Mouse (Mus musculus) liver, embryonic 13.5 days (tissue): ENCODE results near the gene Cntrob. TPM values are rescaled to one million over a fixed set of nuclear protein-coding genes. Genes with fewer than 3 reads are reported as not detected.
A peak's percentile ranks its signal among the peaks of the same experiment; 100 is the strongest.

Experiments used
- ATAC-seq: fragments of 200-750 bp; cut with Nextera tagmentation; 2 replicates; pipeline ENCODE4 v1.8.0; 2017; ENCODE audit warnings: low read depth, mild to moderate bottlenecking, moderate number of reproducible peaks, moderate library complexity
- DNase-seq: peaks from one replicate; pipeline ENCODE4 v3.0.0; 2022
- H3K27ac ChIP-seq: fragments of 300-500 bp; sonication (generic); 2 replicates; pipeline ENCODE4 v1.5.1; 2015; ENCODE audit warnings: moderate library complexity, mild to moderate bottlenecking, inconsistent platforms
- H3K27me3 ChIP-seq: fragments of 300-500 bp; sonication (generic); 2 replicates; pipeline ENCODE4 v1.6.1; 2015; ENCODE audit warnings: mild to moderate bottlenecking, inconsistent platforms
- H3K36me3 ChIP-seq: fragments of 300-500 bp; sonication (generic); 2 replicates; pipeline ENCODE4 v1.6.1; 2015; ENCODE audit warnings: mild to moderate bottlenecking, inconsistent platforms
- H3K4me1 ChIP-seq: fragments of 300-500 bp; sonication (generic); replicated peaks from 2 replicates; pipeline ENCODE4 v1.6.1; 2015; ENCODE audit warnings: inconsistent platforms
- H3K4me2 ChIP-seq: fragments of 300-500 bp; sonication (generic); 2 replicates; pipeline ENCODE4 v1.6.1; 2015; ENCODE audit warnings: inconsistent platforms, mild to moderate bottlenecking, moderate library complexity
- H3K4me3 ChIP-seq: fragments of 300-500 bp; sonication (generic); replicated peaks from 2 replicates; pipeline ENCODE4 v1.5.1; 2015; ENCODE audit warnings: mild to moderate bottlenecking, inconsistent platforms
- H3K9ac ChIP-seq: fragments of 300-500 bp; sonication (generic); 2 replicates; pipeline ENCODE4 v1.6.1; 2015; ENCODE audit warnings: mild to moderate bottlenecking, inconsistent platforms
- H3K9me3 ChIP-seq: fragments of 300-500 bp; sonication (generic); replicated peaks from 2 replicates; pipeline ENCODE4 v1.6.1; 2016; ENCODE audit warnings: inconsistent platforms
- WGBS: fragments of 180-500 bp; shearing (Covaris S2); methylation state at CpG from one replicate; pipeline ENCODE4 v1.1.7; 2015; ENCODE audit not compliant: insufficient replicate concordance; 5-methylcytosine and 5-hydroxymethylcytosine counted together
- polyA plus RNA-seq: library from polyadenylated mRNA; unstranded; fragments of >200 nt; fragmentation: Nextera tagmentation; extraction: Ambion mirVana; gene quantifications from 2 replicates; pipeline ENCODE4 v1.2.1, GENCODE M21; 2015

Gene Cntrob
- polyA plus RNA-seq, 1 experiment from 2014 or later: 10.1 TPM

DNA sequence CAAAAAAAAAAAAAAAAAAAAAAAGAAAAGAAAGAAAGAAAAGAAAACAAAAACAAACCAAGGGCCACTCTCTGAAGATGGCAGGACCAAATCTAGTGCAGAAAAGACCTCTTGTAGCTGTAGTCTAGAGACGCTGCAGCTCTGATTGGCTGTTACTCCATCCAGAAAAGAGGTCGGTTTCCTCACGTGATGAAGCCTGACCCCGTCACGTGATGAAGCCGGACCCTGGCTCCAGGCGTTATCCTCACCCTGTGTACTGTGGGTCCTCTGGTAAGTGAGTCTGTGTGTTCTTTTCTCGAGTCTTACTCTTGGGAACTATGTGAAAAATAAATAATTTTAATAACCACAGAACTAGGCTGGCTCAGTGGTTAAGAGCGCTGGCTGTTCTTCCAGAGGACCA lies 58.2 kb downstream of the Cntrob start:
- 55% methylated on average over 9 of the region's 9 CpGs for WGBS
- H3K36me3 ChIP-seq: no peaks in the 10 kb centered on the region
- no peaks in the 10 kb centered on the region for H3K9me3 ChIP-seq
- peaks cover 24% of the 10 kb centered on the region for H3K27me3 ChIP-seq
- DNase-seq (no peak), ATAC-seq (no peak)
- H3K4me3 ChIP-seq: no peak overlapping the region
- no peak overlapping the region for H3K27ac ChIP-seq
- no peak overlapping the region for H3K4me2 ChIP-seq
- peaks cover 8% of the 10 kb centered on the region for H3K4me1 ChIP-seq
- H3K9ac ChIP-seq: no peak overlapping the region

DNA sequence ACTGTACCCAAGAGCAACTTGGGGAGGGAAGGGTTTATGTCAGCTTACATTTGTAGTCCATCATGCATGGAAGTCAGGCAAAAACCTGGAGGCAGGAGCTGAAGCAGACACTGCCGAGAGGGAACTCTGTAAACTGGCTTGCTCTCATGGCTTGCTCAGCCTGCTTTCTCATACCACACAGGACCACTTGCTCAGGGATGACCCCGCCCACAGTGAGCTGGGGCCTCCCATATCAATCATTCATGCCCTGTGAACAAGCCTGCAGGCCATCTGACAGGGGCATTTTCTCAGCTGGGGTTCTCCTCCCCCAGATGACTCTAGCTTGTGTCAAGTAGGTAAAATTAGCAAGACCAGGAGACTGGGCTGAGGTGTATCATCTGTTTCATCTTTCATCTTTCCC lies 59.3 kb downstream of the Cntrob start:
- peaks cover 8% of the 10 kb centered on the region for H3K4me1 ChIP-seq
- no peak overlapping the region for H3K4me3 ChIP-seq
- 47% methylated on average over 2 of the region's 2 CpGs for WGBS
- H3K27me3 ChIP-seq: peaks cover 16% of the 10 kb centered on the region
- DNase-seq (no peak), ATAC-seq (no peak)
- H3K4me2 ChIP-seq: no peak overlapping the region
- H3K36me3 ChIP-seq: no peaks in the 10 kb centered on the region
- no peak overlapping the region for H3K9ac ChIP-seq
- H3K27ac ChIP-seq: no peak overlapping the region
- H3K9me3 ChIP-seq: no peaks in the 10 kb centered on the region

DNA sequence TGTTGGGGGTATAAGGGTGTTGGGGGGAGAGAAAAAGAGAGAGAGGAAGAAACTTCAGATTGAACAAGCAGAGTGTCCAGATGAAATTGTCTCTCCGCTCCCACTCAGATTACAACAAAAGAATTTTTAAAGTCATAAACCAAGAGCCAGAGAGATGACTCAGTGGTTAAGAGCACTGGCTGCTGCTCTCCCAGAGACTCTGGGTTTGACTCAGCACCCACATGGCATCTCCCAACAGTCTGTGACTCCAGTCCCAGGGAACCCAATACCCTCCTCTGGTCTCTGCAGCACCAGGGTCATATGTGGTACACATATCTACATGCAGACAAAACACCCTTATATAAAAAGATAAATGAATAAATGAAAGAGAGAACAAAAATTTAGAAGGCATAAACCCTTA lies 63.5 kb downstream of the Cntrob start:
- ATAC-seq (no peak), DNase-seq (no peak)
- H3K9ac ChIP-seq: no peak overlapping the region
- WGBS: 83% methylated on average over 1 of the region's 1 CpGs
- H3K36me3 ChIP-seq: no peaks in the 10 kb centered on the region
- H3K9me3 ChIP-seq: no peaks in the 10 kb centered on the region
- no peak overlapping the region for H3K27ac ChIP-seq
- H3K4me1 ChIP-seq: peaks cover 11% of the 10 kb centered on the region
- H3K4me2 ChIP-seq: no peak overlapping the region
- H3K27me3 ChIP-seq: peaks cover 4% of the 10 kb centered on the region; the same call in 1 of the 2 replicates
- no peak overlapping the region for H3K4me3 ChIP-seq

DNA sequence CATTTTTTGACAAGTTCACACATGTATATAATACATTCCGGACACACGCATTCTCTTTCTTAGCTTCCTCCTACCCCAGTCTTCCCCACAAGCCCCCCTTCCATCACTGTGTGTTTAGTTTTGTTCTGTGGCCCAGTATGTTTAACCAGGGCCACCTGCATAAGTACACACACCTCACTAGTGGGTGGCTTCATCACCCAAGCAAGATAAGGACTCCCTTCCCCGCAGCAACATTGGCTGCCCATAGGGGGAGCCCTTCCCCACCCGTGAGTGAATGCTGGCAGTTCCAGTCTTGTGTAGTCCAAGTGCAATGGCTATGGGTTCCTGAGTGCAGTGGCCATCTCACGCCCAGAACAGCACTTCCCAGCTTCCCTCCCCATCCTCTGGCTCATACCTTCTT lies 65.3 kb downstream of the Cntrob start:
- no peak for ATAC-seq
- no peaks in the 10 kb centered on the region for H3K9me3 ChIP-seq
- no peak overlapping the region for H3K4me3 ChIP-seq
- peaks cover 8% of the 10 kb centered on the region; the same call in 1 of the 2 replicates for H3K27me3 ChIP-seq
- peak; percentile 59 for DNase-seq
- H3K36me3 ChIP-seq: no peaks in the 10 kb centered on the region
- no peak overlapping the region for H3K27ac ChIP-seq
- no peak overlapping the region for H3K4me2 ChIP-seq
- 45% methylated on average over 5 of the region's 5 CpGs for WGBS
- no peak overlapping the region for H3K9ac ChIP-seq
- peaks cover 7% of the 10 kb centered on the region for H3K4me1 ChIP-seq

DNA sequence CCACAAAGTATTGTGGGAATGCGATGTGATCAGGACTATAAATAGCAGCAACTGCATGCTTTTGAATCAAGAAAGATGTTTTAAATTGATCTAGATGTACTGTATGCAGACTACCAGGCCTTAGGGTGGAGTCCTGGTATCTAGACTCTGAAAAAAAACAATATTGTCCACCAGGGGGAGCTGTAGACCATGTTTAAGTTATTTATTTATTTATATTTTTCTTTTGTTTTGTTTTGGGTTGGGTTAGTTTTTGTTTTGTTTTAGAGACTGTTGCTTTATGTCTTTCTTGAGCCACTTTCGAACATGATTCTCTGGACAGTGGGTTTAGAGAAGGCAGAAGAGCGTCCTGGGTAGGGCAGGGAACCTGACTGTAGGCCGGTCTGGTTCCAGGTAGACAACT lies 65.8 kb downstream of the Cntrob start:
- Histone ChIP-seq H3K4me3 (no peak overlapping the region), H3K36me3 (no peaks in the 10 kb centered on the region), H3K4me1 (peaks cover 7% of the 10 kb centered on the region), H3K9me3 (no peaks in the 10 kb centered on the region), H3K27me3 (peaks cover 8% of the 10 kb centered on the region; the same call in 1 of the 2 replicates), H3K9ac (no peak overlapping the region), H3K4me2 (no peak overlapping the region), H3K27ac (no peak overlapping the region)
- ATAC-seq (no peak), DNase-seq (no peak)
- 41% methylated on average over 4 of the region's 4 CpGs for WGBS

DNA sequence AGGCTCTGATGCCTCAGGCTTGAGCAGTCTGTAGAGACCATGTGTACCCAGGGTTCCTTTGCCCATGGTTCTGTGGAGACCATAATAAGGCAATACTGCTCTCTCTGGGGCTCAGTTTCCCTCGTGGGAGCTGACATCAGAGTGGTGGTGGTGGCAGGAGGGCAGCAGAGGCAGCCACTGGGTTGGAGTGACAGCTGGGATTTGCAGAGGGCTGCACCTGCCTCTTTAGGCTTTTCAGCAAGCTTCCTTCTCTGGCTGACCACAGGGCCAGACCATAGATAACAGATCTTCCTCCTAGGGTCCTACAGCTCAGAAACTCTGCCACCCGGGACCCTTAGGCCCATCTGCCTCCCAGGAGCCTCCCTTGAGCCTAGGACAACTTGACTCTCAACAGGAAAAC lies 66.5 kb downstream of the Cntrob start:
- Histone ChIP-seq H3K9me3 (no peaks in the 10 kb centered on the region), H3K27me3 (peaks cover 8% of the 10 kb centered on the region; the same call in 1 of the 2 replicates), H3K27ac (no peak overlapping the region), H3K4me1 (peaks cover 7% of the 10 kb centered on the region), H3K4me3 (no peak overlapping the region), H3K4me2 (no peak overlapping the region), H3K36me3 (no peaks in the 10 kb centered on the region), H3K9ac (no peak overlapping the region)
- no peak for DNase-seq
- WGBS: 37% methylated on average over 2 of the region's 2 CpGs
- no peak for ATAC-seq

DNA sequence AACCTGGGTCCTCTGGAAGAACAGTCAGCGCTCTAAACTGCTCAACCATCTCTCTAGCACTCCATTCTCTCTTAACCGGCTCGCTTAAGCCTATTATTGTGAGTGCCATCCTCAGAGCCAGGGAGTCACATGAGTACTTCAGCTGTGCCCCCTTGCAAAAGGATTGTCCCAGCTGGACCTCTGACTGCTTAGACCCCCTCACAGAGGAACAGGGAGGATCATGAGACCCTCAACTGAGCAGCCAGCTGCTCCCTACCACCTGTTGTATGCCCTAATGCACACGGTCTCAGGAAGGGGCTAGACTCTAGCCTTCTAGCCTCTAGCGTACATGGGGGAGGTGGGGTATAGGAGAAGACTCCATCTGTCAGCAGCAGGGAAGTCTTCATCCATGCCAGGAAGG lies 68.8 kb downstream of the Cntrob start:
- Histone ChIP-seq H3K27me3 (peaks cover 8% of the 10 kb centered on the region; the same call in 1 of the 2 replicates), H3K9me3 (no peaks in the 10 kb centered on the region), H3K27ac (no peak overlapping the region), H3K36me3 (no peaks in the 10 kb centered on the region), H3K4me3 (no peak overlapping the region), H3K4me1 (peaks cover 7% of the 10 kb centered on the region), H3K9ac (no peak overlapping the region), H3K4me2 (no peak overlapping the region)
- 64% methylated on average over 5 of the region's 5 CpGs for WGBS
- DNase-seq (no peak), ATAC-seq (no peak)

DNA sequence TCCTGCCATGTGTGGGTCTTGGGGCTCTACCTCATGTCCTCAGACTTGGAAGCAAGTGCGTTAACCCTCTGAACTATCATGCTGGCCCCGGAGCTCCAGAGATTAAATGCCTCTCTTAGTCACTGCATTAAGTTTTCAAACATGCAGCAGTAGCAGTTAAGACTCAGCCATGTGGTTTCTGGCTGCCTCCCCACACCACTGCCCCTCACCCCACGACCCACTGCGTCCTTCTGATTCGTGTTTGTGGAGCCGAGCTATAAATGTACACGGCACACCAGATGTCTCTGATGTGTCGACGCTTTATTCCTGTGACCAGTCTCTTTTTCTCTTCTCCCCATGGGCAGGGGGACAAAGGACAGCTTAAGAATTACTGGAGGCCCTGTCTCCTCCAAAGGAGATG lies 70.4 kb downstream of the Cntrob start:
- Histone ChIP-seq H3K27me3 (peaks cover 11% of the 10 kb centered on the region; the same call in 1 of the 2 replicates), H3K9me3 (no peaks in the 10 kb centered on the region), H3K4me3 (no peak overlapping the region), H3K9ac (no peak overlapping the region), H3K27ac (no peak overlapping the region), H3K4me1 (peaks cover 3% of the 10 kb centered on the region), H3K36me3 (no peaks in the 10 kb centered on the region), H3K4me2 (no peak overlapping the region)
- WGBS: 44% methylated on average over 9 of the region's 9 CpGs
- DNase-seq (no peak), ATAC-seq (no peak)

DNA sequence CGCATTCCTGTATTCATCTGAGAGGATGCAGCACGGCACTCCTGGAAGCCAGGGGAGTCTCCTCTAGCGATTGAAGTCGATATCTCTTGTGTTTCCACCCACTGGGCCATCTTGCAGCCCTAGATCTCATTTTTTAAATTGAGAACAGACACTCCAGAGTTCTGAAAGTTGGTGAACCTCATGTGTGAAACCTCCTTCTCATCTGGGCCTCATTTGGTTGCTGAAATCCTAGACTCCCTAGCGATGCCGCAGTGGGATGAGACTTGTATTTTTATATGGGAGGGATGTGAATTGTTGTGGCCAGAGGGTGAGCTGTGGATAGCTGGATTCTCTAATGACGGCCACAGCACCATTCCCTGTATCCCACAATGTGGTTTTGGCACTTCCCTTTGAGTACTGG lies 71.6 kb downstream of the Cntrob start:
- WGBS: 70% methylated on average over 7 of the region's 7 CpGs
- ATAC-seq: no peak
- no peak overlapping the region for H3K4me2 ChIP-seq

DNA sequence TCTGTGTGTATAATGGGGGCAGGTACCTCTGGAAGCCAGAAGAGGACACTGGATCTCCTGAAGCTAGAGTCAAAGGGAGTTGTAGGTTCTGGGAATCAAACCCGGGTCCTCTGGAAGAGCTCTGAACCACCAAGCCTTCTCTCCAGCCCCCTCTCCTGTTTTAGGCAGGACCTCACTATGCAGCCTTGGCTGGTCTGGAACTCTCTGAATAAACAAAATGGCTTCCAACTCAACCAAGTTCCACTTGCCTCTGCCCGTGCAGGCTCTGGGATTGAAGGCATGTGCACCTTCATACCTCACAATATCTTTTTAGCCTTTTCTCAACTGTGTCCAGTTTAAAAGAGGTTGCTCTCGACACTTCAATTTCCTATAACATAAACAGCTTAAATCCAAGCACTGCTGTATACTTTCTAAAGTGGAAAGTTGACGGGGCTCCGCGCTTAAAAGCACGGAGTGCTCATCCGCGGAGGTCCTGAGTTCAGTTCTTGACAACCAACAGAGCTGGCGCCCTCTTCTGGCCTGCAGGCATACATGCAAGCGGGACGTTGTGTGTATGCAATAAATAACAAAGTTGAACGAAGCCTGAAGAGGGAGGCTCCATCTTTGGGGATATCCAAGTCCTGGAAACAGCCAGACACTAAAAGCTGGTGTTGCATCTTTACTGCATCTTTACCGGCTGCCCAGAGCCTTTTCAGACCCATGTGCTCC lies 72.3 kb downstream of the Cntrob start:
- Histone ChIP-seq H3K4me1 (no peaks in the 10 kb centered on the region), H3K36me3 (no peaks in the 10 kb centered on the region), H3K4me2 (no peak overlapping the region), H3K9ac (no peak overlapping the region), H3K9me3 (no peaks in the 10 kb centered on the region), H3K27me3 (peaks cover 18% of the 10 kb centered on the region; the same call in 1 of the 2 replicates), H3K4me3 (no peak overlapping the region), H3K27ac (no peak overlapping the region)
- 48% methylated on average over 14 of the region's 14 CpGs for WGBS
- DNase-seq (no peak), ATAC-seq (no peak)

More for the DNA sequence above, 71.6 kb downstream of the Cntrob start:
- Histone ChIP-seq H3K9ac (no peak overlapping the region), H3K36me3 (no peaks in the 10 kb centered on the region), H3K4me3 (no peak overlapping the region), H3K4me1 (no peaks in the 10 kb centered on the region), H3K9me3 (no peaks in the 10 kb centered on the region), H3K27me3 (peaks cover 18% of the 10 kb centered on the region; the same call in 1 of the 2 replicates), H3K27ac (no peak overlapping the region)
- DNase-seq: no peak

DNA sequence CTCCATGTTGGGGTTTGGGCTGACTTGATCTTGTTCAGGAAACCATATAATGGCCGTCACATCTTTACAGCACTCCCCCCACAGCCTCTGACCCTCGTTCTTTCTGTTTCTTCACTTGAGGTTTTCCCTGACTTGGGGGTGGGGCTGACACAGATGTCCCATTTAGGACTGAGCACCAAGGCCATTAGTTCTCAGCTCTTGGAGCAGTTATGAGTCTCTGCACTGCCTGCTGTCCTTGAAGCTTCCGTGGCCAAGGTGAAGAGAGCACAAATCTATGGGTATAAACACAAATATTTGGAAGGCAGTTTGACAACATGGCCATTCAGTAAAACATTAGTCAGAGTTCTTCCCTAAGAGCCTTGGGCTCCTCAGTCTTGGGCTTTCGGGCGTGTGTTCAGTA lies 73.5 kb downstream of the Cntrob start:
- 63% methylated on average over 5 of the region's 5 CpGs for WGBS
- DNase-seq: no peak
- Histone ChIP-seq H3K4me2 (no peak overlapping the region), H3K27ac (no peak overlapping the region), H3K36me3 (no peaks in the 10 kb centered on the region), H3K9ac (no peak overlapping the region), H3K4me1 (no peaks in the 10 kb centered on the region), H3K27me3 (0 out of 2 replicates have a peak, but pooled peaks cover 14% of the 10 kb centered on the region), H3K9me3 (no peaks in the 10 kb centered on the region), H3K4me3 (no peak overlapping the region)
- no peak for ATAC-seq
